Mouse (Mus musculus) cerebellum, postnatal 10 days (tissue): ENCODE measurements around the gene Pacs1.
"Not testable (repeated sequence)": the region's sequence is repeated elsewhere in the genome, so short reads cannot be mapped to it uniquely, and the experiment has no call there.

Experiments
- DNase-seq, 2 experiments: peaks; one replicate each; pipeline ENCODE4 v3.0.0; 2021; ENCODE audit warnings: mixed read lengths in 2 of 2

Pacs1 gene

GRCm38 (mm10) chr19:5094746-5095417, 178.0 kb downstream of the Pacs1 start:
- DNase-seq: peak in 1 of 2 experiments; percentile 61

DNA sequence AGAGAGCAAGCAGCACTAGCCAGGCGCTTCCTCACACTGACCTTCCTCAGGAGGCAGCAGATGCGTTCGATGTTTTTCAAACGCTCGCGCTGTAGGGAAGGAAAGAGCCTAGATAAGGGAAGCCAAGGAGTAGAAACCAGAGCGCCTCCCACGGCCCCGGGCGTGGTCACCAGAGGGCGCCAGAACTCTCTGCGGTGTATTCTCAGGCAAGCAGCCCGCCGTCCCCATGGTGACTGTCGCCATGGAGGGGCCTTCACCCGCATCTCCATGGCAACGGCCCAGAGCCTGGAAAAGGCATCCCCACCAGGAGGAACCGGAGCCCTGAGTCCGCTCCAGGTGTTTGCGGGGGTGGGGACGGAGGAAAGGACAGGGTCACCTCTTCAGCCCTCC, 178.7 kb downstream of the Pacs1 start:
- DNase-seq: peak; percentile 99 to 100

DNA sequence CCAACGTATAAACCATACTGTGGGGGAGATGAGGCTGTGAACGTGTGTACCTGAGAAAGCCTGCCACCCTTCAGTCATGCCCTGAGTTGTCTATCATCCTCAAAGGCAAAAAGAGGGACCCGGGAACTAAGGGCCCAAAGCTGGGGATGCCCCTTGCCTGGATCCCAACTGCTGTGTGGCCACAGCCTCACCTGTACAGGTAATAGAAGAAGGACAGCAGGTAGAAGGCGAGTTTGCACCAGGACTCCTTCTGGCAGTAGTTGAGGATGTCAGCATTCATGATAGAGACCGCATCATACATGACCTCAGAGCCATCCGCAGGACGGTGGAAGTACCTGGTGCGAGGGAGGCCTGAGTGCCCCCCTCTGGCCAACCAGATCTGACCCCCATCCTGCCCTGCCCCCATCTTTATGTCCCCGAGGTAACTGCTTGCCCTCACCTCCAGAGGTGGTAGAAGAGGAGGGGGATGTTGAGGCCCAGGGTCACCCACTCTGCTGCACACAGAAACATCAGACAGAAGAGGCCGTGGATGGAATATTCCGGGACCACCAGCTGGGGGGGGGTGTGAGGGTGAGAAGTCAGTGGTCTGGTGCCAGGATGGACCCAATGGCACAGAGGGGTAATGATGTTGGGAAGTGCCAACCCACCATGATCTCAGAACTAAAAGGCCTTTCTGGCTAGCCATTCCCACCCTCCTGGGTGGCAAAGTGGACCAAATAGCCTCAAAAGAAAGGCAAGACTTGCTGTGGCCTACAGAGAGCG, 179.3 kb downstream of the Pacs1 start:
- peak; percentile 59 to 66 for DNase-seq

GRCm38 (mm10) chr19:5092083-5092482, 180.8 kb downstream of the Pacs1 start:
- DNase-seq: no peak

DNA sequence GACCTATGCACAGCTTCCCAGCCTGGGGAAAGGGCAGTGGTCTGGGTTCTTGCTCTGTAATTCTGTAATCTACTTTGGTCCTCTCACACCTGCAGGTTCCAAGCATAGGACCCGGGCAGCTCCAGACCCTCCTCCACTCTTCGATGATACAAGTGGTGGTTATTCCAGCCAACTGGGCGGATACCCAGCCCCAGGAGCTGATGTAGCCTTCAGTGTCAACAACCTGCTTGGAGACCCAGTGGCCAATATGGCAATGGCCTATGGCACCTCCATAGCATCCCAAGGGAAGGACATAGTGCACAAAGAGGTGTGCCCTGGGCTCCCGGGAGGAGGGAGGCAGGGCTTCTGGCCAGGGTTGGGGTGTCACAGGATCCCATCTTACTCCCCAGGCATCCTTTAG, 183.6 kb downstream of the Pacs1 start:
- no peak for DNase-seq

GRCm38 (mm10) chr19:5087884-5088728, 184.8 kb downstream of the Pacs1 start, which contains the start of gene Yif1a:
Yif1a (plus strand) TSS chr19:5088538.
- DNase-seq: peak; percentile 94 to 96

GRCm38 (mm10) chr19:5086533-5086932, 186.4 kb downstream of the Pacs1 start:
- not testable (repeated sequence) for DNase-seq

GRCm38 (mm10) chr19:5085145-5085863, 187.6 kb downstream of the Pacs1 start, which contains the start of gene Tmem151a:
Tmem151a (minus strand) TSS chr19:5085531.
- peak; percentile 73 to 75 for DNase-seq

GRCm38 (mm10) chr19:5084834-5085144, 188.1 kb downstream of the Pacs1 start:
- peak in 1 of 2 experiments; percentile 56 for DNase-seq

- DNase-seq: no peak
Measured at GRCm38 (mm10) chr19:5083961-5084833, 188.7 kb downstream of the Pacs1 start.
